Mouse (Mus musculus) E14TG2a.4 (cell line): ENCODE measurements around the gene Xirp1.

Experiments used
- CTCF ChIP-seq: conservative IDR thresholded peaks from 2 replicates; pipeline ENCODE4 v1.5.1; 2014; ENCODE audit warnings: low read length
- NANOG ChIP-seq: IDR thresholded peaks from 2 replicates; pipeline ENCODE4 v1.6.1; 2014; ENCODE audit warnings: borderline replicate concordance, low read length, mixed read lengths
- POU5F1 ChIP-seq: IDR thresholded peaks from 2 replicates; pipeline ENCODE4 v1.6.1; 2014; ENCODE audit warnings: low read length, borderline replicate concordance

DNA sequence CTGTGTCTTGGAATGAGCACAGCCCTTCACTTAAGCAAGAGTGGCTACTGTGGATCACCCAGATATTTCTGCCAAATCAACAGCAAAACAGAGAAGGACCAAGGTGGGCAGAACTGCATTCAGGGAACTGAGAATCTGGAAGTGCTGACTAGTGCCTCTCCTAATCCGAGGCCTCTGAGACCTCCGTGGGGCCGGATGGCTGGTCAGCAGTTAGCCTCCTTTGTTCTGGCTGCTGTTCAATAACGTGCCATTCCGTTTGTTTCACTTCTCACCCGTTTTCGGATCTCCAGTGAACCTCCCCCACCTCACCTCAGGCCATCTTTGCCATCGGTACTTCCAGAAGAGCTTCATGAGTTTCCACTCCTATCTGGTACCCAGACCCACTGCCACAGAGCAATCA is 11.0 kb upstream of the Xirp1 start:
- TF ChIP-seq CTCF (no peak), NANOG (no peak), POU5F1 (no peak)
